Mouse (Mus musculus) brain, embryonic 18.5 days (tissue): ENCODE results near the gene H3f3a.
A peak's percentile ranks its signal among the peaks of the same experiment; 100 is the strongest.

Experiments
- DNase-seq: peaks from one replicate; pipeline ENCODE4 v3.0.0-alpha.2; 2012; ENCODE audit warnings: low read depth, low spot score

The H3f3a gene

DNA sequence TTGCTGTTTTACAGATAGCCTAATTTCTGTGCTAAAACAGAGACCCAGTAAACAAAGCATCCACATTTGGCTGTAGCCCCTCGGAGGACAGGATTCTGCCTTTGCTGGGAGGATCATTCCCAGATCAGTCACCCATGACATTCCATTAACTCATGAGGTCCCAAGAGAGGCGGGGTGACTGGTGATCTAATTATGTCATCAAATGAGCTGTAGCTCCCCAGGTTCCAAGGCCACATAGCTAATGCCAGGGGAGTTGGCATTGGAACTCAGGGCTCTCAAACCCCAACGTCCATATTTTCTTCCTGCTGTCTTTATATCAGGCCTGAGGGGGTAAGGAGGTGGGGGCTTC lies 30.2 kb downstream of the H3f3a start:
- no peak for DNase-seq

DNA sequence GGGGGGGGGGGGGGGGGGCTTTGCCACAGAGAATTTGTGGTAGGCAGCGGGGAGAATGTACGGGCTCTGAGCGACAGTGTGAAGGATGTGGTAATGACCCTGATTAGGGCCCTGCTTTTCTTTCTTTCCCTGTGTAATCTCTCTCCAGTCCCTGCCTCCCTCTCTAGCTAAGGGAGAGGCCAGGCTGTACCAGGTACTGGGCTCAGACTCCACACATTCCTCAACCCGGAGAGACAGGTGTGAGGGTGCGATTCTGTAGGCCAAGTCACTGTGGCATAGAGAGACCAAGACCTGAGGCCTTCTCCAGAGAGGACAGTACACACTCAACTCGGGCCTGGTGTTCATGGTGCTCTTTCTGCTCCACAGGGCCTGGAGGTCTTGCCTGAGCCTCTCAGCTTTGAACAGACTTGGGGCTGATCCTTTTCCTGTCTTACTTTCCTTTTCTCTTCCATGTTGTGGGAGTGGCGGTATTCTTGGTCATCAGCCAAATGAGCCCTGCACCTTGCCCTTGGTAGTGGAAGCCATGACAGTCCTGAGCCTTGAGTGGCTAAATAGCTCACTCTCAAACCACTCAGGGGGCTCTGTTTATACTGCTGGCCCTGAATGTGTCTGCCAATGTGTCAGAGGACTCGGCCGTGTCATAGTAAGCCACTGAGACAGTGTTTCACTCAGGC lies 30.7 kb downstream of the H3f3a start:
- no peak for DNase-seq

DNA sequence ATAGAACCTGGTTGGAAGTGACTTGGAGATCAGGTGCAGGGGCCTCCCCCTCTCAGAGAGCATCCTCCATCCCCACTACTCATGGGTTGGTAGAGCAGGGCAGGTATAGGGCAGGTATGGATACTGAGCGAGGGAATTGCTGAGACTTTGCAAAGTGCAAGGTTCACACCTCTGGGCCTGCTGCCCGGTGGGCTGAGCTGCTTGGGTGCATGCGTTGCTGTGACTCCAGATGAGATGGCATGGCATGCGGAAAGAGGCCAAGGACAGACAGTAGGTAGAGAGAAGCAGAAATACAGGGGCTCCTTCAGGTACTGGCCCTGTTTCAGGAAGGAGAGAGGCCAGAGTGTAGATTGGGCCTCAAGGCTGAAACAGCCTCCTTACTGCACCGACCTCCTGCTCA lies 32.5 kb downstream of the H3f3a start:
- DNase-seq, result no peak

DNA sequence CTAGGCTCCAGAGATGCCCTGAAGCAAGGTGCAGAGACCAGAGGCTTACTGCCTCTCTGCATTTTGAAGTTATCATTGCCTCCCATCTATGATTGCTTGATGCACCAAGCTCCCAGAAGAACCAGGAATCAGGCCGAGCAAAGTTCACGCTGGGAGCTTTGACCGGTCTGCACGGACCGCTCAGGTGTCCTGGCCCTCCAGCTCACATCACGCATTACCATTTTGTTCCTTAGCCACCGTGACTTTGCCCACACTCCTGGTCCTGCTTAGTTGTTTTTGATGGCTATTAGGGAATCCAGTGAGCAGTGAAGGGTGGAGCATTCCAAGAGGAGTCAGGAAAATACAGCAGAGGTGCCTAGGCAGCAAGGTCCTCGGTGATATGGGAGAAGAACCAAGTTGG lies 33.5 kb downstream of the H3f3a start:
- no peak for DNase-seq

DNA sequence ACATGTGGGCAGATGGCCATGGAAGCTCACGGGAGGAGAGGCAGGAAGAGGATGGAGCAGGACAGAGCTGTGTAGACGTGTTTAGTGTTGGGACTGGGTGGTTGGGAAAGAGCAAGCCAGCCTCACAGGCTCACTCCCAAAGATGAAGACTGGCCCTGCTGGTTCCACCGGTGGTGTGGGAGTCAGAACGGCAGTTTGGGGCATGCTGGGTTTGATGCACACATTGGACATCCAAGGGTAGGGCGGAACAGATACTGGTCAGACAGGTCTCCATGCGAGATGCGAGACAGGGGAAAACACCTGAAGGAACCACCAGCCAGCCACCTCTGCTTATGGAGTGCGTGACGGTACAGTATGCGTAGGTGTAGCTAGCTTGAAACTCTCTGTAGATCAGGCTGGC lies 34.8 kb downstream of the H3f3a start:
- DNase-seq, result no peak

DNA sequence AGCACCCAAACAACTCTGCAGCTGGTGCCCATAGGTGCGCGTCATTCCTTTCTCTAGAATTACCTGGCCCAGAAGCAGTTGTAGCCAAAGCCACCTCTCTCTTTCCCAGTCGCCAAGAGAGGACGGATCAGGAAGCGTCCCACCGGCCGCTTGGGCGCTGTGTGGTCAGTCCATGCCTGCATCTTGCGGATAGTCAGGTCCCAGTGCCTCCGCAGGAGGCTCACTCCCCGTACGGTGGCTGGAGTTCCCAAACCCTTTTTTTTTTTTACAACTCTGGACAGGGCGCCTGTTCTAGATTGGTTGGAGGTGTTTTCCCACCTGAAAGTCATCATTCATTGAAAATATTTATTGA lies 35.4 kb downstream of the H3f3a start:
- DNase-seq, result no peak

DNA sequence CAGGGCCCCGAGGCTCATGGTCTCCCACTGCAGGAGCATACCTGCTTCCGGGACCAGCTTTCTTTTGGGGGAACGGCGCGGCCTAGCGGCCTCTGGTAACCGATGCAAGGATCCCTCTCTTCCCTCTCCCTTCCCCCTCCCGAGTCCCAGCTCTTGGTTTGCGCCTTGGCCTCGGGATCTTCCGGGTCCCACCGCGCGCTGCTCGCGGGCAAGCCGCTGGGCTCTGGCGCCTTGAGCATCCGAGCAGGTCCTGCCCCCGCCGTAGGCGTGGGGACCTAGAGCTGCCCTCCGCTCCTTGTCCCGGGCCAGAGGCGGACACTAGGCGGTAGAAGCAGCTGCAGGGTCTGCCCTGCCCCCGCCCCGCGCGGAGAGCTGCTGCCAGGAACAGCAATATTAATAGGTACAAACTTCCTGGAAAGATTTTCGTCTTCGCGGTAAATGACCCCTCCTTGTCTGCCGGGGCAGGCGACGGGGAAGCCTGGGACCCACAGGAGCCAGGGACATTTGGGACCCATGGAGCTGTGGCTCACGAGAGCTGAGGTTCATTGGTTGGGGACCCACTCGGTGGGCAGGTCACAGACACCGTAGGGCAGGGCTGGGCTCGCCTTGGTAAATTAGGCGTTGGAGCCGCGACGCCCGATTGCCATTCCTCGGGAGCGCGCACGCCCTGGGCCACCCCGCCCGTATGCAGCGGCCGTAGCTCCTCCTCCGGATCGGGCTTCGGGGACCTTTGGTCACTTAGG lies 35.9 kb downstream of the H3f3a start:
- peak; percentile 72 for DNase-seq

DNA sequence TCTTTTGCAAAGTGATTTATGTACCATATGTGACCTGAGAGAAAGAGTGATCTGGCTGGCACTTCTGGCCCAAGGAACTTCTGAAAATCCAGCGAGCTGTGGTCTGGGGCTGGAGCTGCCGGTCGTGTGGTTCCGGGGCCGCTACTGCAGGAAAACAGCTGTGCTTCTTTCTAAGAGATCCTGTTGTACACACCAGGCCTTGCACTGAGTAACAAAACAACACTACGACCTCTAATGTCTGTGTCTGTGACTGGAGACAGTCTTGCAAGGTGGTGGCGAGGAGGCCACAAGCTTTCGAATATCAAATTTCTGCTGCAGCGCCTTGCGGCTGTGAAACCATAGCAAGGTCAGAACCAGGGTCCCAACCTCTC lies 36.5 kb downstream of the H3f3a start:
- no peak for DNase-seq

DNA sequence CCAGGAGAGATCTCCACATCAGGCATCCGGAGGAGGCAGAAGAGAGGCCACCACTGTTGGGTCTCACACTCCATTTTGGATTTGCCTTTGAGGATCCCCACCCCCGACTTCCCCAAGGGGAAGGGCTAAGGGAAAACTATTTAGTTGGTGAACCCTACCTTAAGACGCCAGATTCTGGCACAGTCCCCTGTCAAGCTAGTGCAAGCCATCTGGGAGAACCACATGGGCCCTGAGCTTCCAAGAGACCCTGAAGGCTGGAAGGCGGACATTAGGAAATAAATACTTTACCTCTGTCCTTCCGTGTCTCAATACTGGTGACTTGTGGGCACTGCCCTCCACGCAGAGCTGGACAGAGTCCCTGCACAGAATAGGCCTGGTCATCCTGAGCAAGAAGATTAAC lies 37.2 kb downstream of the H3f3a start:
- DNase-seq, result no peak

DNA sequence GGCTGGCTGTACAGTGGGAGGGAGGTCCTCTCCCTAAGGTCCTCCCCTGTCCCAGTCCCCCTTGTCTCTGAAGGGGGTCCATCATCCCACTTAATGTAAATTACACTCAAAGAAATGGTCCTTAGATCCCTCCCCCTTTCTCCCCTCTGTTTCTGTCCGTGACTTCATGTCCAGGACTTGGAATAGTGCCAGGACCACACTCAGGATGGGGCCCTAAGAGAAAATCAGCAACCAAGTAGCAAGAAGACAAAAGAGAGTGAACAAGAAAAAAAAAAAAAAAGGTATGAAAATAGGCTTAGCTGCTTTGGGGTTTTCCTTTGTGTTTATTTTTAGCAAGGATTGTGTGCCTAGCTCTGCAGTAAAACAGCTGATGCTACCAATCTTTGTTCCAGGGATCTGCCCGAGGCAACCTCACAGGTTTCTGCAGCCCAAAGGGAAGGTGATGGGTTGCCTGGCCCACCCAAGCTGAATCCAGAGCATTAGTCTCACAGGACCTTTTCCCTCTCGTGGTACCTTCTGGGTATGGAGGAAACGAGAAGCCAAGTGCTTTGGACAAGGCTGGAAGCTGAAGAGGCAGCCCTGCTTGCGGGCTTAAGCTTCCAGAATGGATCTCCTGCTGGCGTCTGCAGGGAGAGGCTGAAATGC lies 37.8 kb downstream of the H3f3a start:
- DNase-seq, result no peak

DNA sequence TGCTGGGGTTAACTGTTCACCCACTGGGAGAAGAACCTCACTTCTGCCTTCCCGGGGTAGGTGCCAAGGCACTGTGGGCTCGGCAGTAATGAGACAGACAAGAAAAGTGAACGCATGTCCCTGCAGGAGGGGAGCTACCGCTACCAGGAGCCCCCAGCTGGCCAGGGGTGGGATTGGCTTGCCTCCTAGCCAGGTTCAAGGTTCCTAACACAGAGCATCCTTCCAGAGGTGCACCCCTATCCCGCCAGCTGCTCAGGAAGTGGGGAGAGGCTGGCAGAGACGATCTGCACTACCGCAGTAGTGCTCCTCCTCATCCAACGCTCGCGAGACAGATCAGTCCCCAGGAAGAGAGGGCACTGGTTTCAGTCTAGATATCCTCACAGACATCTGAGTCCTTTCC lies 38.4 kb downstream of the H3f3a start:
- DNase-seq, result no peak

DNA sequence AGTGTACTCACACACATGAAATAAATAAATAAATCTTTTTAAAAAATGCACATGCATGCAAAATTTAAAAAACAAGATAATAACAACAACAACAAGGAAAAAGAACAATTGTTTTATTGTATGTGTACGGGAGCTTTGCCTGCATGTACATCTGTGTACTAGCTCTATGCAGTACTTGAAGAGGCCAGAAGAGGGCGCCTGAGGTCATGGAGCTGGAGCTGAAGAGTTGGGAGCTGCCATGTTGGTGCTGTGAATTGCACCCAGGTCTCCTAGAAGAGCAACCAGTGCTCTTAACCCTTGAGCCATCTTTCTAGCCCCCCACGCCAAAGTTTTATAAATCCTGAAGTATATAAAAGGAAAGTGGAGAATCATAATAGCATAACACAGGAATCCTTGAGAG lies 39.1 kb downstream of the H3f3a start:
- DNase-seq, result no peak

DNA sequence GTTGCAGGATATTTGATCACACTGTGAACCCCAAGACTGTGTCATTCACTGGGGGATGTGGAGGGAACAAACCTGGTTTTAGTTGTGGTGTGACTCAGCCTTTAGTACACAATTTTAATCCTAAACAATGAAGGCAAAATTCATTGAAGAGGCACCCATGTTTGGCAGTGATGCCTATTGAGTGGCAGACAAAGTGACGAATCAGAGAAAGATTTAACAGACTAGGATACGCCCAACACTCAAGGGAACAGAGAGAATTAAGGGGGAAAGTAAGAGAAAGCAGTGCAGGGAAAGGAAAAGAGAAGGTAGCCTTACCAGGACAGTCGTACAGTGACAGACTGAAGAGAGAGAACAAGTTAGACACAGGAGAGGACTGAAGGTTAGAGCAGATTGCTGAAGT lies 41.5 kb downstream of the H3f3a start:
- no peak for DNase-seq

DNA sequence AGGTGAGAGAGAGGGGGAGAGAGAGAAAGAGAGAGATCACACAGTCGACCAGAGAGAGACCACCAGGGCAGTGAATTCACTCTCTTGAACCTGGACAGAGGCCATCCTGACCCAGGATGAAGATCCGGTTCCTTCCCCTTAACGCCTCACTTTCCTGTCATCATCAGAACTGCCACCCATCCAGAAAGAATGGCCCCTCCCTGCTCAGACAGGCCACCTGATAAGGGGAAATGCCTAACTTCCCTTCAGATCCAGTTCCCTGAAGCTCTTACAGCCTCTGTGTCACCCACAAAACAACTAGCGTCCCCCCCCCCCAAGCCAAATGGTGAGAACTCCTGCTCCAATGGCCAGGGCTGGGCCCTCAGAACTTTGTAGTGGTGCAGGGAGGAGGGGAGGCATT lies 42.0 kb downstream of the H3f3a start:
- no peak for DNase-seq

DNA sequence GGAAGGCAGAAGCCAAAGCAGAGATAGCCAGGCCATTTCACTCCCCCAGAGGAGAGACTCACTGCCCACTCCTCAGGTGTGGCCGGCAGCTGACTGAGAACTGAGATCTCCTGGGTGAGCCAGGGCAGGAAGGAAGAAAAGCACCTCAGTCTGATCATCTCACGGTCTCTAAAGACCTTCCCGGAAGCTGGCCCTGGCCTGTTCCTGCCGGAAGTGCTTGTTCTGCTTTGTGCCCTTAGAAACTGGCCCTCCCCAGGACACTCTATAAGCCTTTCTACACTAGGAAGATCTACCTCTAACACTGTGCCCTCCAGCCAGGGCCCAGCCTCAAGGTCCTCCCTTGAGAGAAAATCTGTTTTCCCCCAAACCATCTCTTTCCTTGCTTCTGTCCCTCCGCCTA lies 42.4 kb downstream of the H3f3a start:
- DNase-seq, result no peak

DNA sequence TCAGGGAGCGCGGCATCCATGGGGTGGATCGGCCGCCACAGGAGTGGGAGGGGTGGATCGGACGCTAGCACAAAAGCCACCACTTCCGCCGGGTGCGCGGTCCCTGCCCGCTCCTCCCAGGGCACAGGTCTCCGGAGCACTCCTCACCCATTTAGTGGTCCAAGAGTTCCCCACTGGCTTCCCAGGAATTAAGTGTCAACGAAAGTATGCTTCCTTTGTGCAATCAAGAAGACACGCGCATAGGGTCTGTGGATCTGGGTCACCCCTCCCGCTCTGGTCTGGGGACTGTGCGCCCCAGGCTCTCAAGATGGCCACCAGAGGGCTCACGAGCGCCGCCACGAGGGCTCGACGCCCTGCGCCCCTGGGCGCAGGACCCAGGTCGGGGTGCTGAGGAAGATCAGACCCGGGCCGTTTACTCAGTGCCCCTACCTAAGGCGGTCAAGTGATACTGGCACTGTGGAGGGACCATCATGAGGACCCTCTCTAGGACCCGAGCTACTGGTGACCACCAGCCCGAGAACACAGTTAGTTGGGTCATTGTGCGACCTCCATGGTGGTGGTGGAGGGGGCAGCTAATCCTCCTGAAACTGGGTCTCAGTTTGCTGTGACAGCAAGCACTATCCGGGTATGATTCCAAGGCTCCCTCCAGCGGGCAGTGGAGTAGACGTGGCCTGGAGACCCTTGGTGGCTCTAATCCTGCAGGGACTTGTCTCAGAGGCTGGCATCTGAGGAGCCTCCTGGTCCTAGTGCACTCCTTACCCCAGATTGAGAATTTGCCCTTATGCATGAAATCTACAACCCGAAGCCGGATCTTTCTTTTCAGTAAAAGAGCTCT lies 45.2 kb downstream of the H3f3a start:
- no peak for DNase-seq

DNA sequence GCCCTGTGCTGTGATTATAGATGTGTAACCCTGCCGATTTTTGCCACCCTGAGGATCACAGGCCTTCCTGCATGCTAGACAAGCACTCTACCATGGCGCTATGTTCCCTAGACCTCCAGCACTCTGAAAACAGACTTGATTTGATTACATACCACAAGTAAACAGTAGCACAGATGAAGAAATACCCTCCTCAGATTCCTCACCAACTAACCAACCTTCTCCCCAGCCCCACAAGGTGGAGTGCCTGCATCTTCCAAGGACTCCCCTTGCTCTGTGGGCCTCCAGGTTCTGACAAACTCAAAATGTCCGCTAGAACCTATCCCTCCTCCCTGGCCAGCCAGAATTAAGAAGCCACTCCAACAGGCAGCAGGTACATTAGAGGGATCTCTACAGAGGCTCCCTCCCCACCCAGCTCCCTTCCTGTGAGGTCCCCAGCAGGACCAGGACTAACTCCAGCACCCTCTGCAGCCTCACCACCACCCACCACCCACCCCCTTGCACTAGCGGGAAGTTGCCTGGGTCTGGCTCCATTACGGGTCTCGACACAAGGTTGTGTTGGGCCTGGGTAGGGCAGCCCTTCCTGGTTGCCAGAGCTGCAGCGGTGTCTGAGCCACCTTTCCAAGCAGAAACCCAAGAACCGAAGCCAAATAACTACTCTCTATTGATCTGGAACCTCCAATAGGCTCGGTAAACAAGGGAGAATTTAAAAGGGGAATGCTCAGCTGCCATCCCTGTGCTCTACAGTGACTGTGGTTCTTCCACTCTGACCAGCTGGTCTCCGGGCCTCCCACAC lies 46.0 kb downstream of the H3f3a start:
- DNase-seq, result no peak

DNA sequence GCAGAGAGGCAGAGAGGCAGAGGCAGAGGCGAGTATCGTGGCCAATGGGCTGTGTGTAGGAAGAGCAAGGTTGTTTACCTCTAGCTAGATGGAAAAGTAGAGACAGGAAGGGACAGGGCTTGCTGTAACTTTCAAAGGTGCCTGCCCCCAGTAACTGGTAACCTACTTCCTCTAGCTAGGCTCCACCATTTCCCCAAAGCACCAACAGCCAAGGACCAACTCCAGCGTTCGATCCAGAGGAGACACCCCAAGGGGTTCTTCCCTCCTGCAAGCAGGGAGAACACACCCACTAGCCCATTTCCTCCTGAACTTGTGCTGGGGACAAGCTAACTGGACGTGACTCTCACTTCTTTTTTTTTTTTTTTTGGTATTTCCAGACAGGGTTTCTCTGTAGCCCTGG lies 47.2 kb downstream of the H3f3a start:
- no peak for DNase-seq

DNA sequence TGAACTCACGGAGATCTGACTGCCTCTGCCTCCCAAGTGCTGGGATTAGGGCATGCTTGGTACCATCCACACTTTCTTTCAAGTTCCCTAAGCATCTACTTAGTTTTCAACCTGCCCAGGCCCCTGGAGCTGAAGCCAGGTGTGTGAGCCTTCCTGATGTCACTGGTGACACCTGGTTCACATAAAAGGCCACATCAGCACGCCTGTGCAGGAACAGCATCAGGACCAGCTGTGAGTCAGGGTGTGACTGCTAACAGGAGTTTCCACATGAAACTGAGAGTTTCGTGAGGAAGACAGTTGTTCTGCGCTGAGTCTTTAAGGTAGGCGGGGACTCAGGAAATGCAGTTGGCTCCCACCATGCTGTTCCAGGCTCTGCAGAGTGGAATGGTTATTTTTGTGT lies 48.4 kb downstream of the H3f3a start:
- DNase-seq, result no peak

DNA sequence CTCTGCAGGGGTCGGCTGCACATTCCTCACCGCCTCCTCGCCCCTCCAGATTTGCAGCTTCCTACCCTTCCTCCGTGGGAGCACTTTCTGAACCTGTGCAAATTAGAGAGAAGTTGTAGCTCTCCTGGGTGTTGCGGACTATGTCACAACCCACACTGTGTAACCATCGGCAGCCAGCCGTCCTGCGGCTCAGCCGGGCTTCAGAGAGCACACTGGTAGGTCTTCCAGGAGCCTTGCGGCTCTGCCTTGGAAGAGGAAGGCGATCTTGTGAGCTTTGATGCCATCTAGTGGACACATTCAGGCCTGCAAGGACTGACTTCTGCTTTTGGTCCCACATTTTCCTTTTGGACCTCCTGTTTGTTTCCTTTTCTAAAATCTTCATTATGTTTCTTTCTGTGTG lies 49.9 kb downstream of the H3f3a start:
- peak; percentile 61 for DNase-seq

DNA sequence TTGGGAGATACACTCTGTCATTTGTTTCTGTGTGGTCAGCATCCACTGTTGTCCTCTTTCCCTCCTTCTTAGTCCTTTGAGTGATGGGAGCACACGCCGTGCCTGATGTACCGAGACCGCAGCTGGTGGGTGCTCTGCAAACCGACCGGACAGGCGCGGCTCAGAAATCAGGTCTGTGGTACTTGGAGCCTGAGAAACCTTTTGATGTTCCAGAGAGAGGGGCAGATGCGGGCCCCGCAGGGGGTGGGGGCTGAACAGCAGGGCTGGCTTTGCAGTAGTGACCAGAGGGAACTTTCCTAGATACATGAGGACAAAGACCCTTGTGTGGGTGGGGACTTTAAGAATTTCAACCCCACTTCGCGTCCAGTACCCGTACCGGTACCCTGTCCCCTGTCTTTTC lies 50.4 kb downstream of the H3f3a start:
- DNase-seq, result no peak

DNA sequence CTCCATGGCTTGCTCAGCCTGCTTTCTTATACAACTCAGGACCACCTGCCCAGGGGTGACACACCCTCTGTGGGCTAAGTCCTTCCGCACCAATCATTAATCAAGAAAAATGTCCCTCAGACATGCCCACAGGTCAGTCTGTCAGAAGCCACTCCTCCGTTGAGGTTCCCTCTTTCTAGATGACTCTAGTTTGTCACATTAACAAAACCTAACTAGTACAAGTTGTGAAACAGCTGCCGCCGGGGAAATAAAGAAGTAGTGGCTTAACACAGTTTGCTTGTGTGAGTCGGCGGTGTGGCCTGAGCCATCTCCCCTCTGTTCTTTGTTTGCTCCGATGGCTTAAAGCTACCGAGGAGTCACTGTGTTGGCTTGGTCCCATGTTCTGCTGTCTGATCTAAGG lies 51.1 kb downstream of the H3f3a start:
- DNase-seq, result no peak
